Mouse (Mus musculus) C2C12 (cell line): ENCODE results near the gene Lif. TPM values are rescaled to one million over a fixed set of nuclear protein-coding genes. Genes with fewer than 3 reads are reported as not detected.

ENCODE experiments used
- H3K27me3 ChIP-seq: one replicate; pipeline ENCODE4 v1.6.1; 2011; ENCODE audit not compliant: control insufficient read depth, insufficient read depth, insufficient read length
- H3K36me3 ChIP-seq: one replicate; pipeline ENCODE4 v1.6.1; 2011; ENCODE audit not compliant: control insufficient read depth, insufficient read depth
- H3K4me3 ChIP-seq: one replicate; pipeline ENCODE4 v1.5.1; 2011; ENCODE audit warnings: mild to moderate bottlenecking, control low read depth; ENCODE audit not compliant: poor library complexity, insufficient read depth, severe bottlenecking
- H3K79me2 ChIP-seq: one replicate; pipeline ENCODE4 v1.6.1; 2011; ENCODE audit not compliant: control insufficient read depth, insufficient read depth
- H3K79me3 ChIP-seq: one replicate; pipeline ENCODE4 v1.6.1; 2011; ENCODE audit warnings: low read depth, control low read depth
- H3ac ChIP-seq: one replicate; pipeline ENCODE3; 2011; ENCODE audit warnings: low read depth; ENCODE audit not compliant: control insufficient read depth, insufficient read length
- CEBPB ChIP-seq: IDR thresholded peaks from one replicate; pipeline ENCODE4 v1.6.1; 2011; ENCODE audit warnings: low read depth, mild to moderate bottlenecking, control low read depth, moderate library complexity
- CTCF ChIP-seq: IDR thresholded peaks from one replicate; pipeline ENCODE4 v1.5.1; 2011; ENCODE audit not compliant: control insufficient read depth, insufficient read depth, insufficient read length
- FOSL1 ChIP-seq: IDR thresholded peaks from one replicate; pipeline ENCODE4 v1.8.0; 2011; ENCODE audit warnings: mild to moderate bottlenecking, low read length; ENCODE audit not compliant: poor library complexity, insufficient read depth, severe bottlenecking
- MAX ChIP-seq: IDR thresholded peaks from one replicate; pipeline ENCODE4 v1.6.1; 2011; ENCODE audit warnings: mild to moderate bottlenecking, control low read depth
- MYOD1 ChIP-seq: IDR thresholded peaks from one replicate; pipeline ENCODE4 v1.6.1; 2011; ENCODE audit warnings: low read depth; ENCODE audit not compliant: control insufficient read depth, insufficient read length
- MYOG ChIP-seq: IDR thresholded peaks from one replicate; pipeline ENCODE4 v1.6.1; 2011; ENCODE audit not compliant: control insufficient read depth, insufficient read length; ENCODE audit errors: extremely low read depth
- USF1 ChIP-seq: IDR thresholded peaks from one replicate; pipeline ENCODE4 v1.6.1; 2011; ENCODE audit warnings: low read depth, mild to moderate bottlenecking, control low read depth, moderate library complexity
- polyA plus RNA-seq: library from polyadenylated mRNA; unstranded; fragments of >200 nt; fragmentation: generic; extraction: Trizol; gene quantifications from one replicate; pipeline ENCODE4 v1.2.1, GENCODE M21; 2012; ENCODE audit warnings: missing spikeins

Lif gene
- polyA plus RNA-seq, 1 experiment, result 1.0 TPM

GRCm38 (mm10) chr11:4299735-4300474, 42.5 kb downstream of the Lif start:
- Histone ChIP-seq H3K79me2 (no peaks in the 10 kb centered on the region), H3K27me3 (no peaks in the 10 kb centered on the region), H3K79me3 (no peaks in the 10 kb centered on the region), H3K4me3 (no peak overlapping the region), H3ac (no peak overlapping the region), H3K36me3 (no peaks in the 10 kb centered on the region)
- TF ChIP-seq USF1, result no peak
- TF ChIP-seq CEBPB, result peak; percentile 91
- TF ChIP-seq MYOD1, result no peak
- no peak for TF ChIP-seq CTCF
- peak; percentile 82 for TF ChIP-seq MAX
- TF ChIP-seq FOSL1, result no peak
- TF ChIP-seq MYOG, result no peak

GRCm38 (mm10) chr11:4300683-4301082, 43.3 kb downstream of the Lif start:
- Histone ChIP-seq H3K79me3 (no peaks in the 10 kb centered on the region), H3K4me3 (no peak overlapping the region), H3K27me3 (no peaks in the 10 kb centered on the region), H3ac (no peak overlapping the region), H3K79me2 (no peaks in the 10 kb centered on the region), H3K36me3 (no peaks in the 10 kb centered on the region)
- TF ChIP-seq CEBPB (no peak), MYOD1 (no peak), CTCF (no peak), MAX (no peak), USF1 (no peak), FOSL1 (no peak), MYOG (no peak)

- Histone ChIP-seq H3K4me3 (no peak overlapping the region), H3K79me3 (no peaks in the 10 kb centered on the region), H3K79me2 (no peaks in the 10 kb centered on the region), H3K27me3 (no peaks in the 10 kb centered on the region), H3K36me3 (no peaks in the 10 kb centered on the region), H3ac (no peak overlapping the region)
- TF ChIP-seq CTCF (no peak), FOSL1 (no peak), MYOG (no peak), CEBPB (no peak), MAX (no peak)
Observed at GRCm38 (mm10) chr11:4302363-4302913, 45.1 kb downstream of the Lif start.

GRCm38 (mm10) chr11:4303033-4303432, 45.7 kb downstream of the Lif start:
- Histone ChIP-seq H3K36me3 (no peaks in the 10 kb centered on the region), H3K4me3 (no peak overlapping the region), H3K79me2 (no peaks in the 10 kb centered on the region), H3ac (no peak overlapping the region), H3K27me3 (no peaks in the 10 kb centered on the region), H3K79me3 (no peaks in the 10 kb centered on the region)
- TF ChIP-seq CEBPB, result no peak
- TF ChIP-seq CTCF, result no peak
- no peak for TF ChIP-seq MYOD1
- peak; percentile 49 for TF ChIP-seq FOSL1
- peak; percentile 36 for TF ChIP-seq USF1
- TF ChIP-seq MYOG, result no peak
- TF ChIP-seq MAX, result peak; percentile 80

GRCm38 (mm10) chr11:4304203-4304602, 46.8 kb downstream of the Lif start:
- H3K4me3 ChIP-seq, result no peak overlapping the region
- no peaks in the 10 kb centered on the region for H3K79me2 ChIP-seq
- H3ac ChIP-seq, result no peak overlapping the region
- H3K36me3 ChIP-seq, result no peaks in the 10 kb centered on the region
- no peaks in the 10 kb centered on the region for H3K27me3 ChIP-seq
- no peak for TF ChIP-seq USF1
- no peak for TF ChIP-seq FOSL1
- no peak for TF ChIP-seq MYOG
- TF ChIP-seq CEBPB, result no peak
- no peak for TF ChIP-seq MYOD1
- no peak for TF ChIP-seq CTCF
- TF ChIP-seq MAX, result no peak
- H3K79me3 ChIP-seq, result no peaks in the 10 kb centered on the region
